Mouse (Mus musculus) forebrain, embryonic 15.5 days (tissue): Measurements from ENCODE around the gene Fbxl2. TPM values are rescaled to one million over a fixed set of nuclear protein-coding genes. Genes with fewer than 3 reads are reported as not detected.

Source experiments
- ATAC-seq: fragments of 200-750 bp; cut with Nextera tagmentation; replicated peaks from 2 replicates; pipeline ENCODE4 v1.8.0; 2017; ENCODE audit warnings: mild to moderate bottlenecking, moderate TSS enrichment, moderate library complexity
- H3K27ac ChIP-seq: fragments of 300-500 bp; sonication (generic); replicated peaks from 2 replicates; pipeline ENCODE4 v1.5.1; 2015; ENCODE audit warnings: mild to moderate bottlenecking, inconsistent platforms
- H3K27me3 ChIP-seq: fragments of 300-500 bp; sonication (generic); 2 replicates; pipeline ENCODE4 v1.6.1; 2015; ENCODE audit warnings: inconsistent platforms
- H3K36me3 ChIP-seq: fragments of 300-500 bp; sonication (generic); 2 replicates; pipeline ENCODE4 v1.6.1; 2015; ENCODE audit warnings: mild to moderate bottlenecking, inconsistent platforms
- H3K4me1 ChIP-seq: fragments of 300-500 bp; sonication (generic); 2 replicates; pipeline ENCODE4 v1.6.1; 2015; ENCODE audit warnings: inconsistent platforms
- H3K4me2 ChIP-seq: fragments of 300-500 bp; sonication (generic); replicated peaks from 2 replicates; pipeline ENCODE4 v1.6.1; 2015; ENCODE audit warnings: mild to moderate bottlenecking, inconsistent platforms
- H3K4me3 ChIP-seq: fragments of 300-500 bp; sonication (generic); 2 replicates; pipeline ENCODE4 v1.5.1; 2015; ENCODE audit warnings: mild to moderate bottlenecking, inconsistent platforms
- H3K9ac ChIP-seq: fragments of 300-500 bp; sonication (generic); replicated peaks from 2 replicates; pipeline ENCODE4 v1.6.1; 2015; ENCODE audit warnings: mild to moderate bottlenecking, inconsistent platforms
- H3K9me3 ChIP-seq: fragments of 300-500 bp; sonication (generic); 2 replicates; pipeline ENCODE4 v1.6.1; 2016; ENCODE audit warnings: inconsistent platforms
- WGBS: fragments of 180-500 bp; shearing (Covaris S2); methylation state at CpG from one replicate; pipeline ENCODE4 v1.1.7; 2015; ENCODE audit warnings: mixed read lengths; 5-methylcytosine and 5-hydroxymethylcytosine counted together
- polyA plus RNA-seq: library from polyadenylated mRNA; unstranded; fragments of >200 nt; fragmentation: Nextera tagmentation; extraction: Ambion mirVana; gene quantifications from 2 replicates; pipeline ENCODE4 v1.2.1, GENCODE M21; 2015

The Fbxl2 gene
- polyA plus RNA-seq, 1 experiment from 2014 or later, result 22.5 TPM

DNA sequence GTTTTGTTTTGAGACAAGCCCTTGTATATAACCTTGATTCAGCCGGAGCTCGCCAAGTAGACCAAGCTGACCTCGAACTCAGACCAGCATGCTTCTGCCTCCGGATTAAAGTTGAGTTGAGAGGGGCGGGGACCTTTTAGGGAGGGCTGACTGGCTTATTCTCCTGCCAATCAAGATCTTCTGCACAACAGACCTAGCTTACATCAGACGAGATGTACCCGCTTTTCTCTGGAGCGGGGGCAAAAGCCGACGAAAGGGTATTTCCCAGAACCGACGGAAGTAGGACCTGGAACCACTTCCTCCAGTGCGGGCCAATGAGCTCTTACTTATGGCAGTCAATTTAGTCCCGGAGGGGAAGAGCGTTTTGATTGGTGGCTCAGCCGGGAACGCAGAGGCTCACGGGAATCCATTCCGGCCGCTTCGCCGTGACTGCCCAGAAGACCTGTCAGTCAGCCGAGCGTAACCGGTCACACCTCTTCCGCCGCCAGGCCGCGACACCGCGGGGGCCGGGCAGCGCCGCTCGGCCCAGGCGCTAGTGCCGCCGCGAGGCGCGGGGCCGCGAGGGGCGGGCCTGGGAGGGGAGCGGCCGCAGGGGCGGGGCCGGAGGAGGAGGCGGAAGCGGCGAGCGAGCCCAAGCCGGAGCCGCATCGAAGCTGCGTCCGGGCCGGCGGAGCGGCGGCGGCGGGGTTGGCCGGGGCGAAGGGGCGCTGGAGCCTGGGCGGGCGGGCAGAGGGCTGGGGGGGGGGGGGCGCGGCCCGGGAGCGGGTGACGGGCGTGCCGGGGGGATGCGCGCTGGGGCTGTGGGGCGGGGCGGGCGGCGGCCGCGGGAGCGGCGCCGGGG is 115.2 kb downstream of the Fbxl2 start, which contains the start of gene Ubp1:
Ubp1 (plus strand) TSS at position 401 of the 841 bp plus-strand sequence.
- Histone ChIP-seq H3K4me1 (peaks cover 42% of the 10 kb centered on the region), H3K27me3 (no peaks in the 10 kb centered on the region), H3K9me3 (no peaks in the 10 kb centered on the region), H3K9ac (peak within 1 kb of the TSS; percentile 84), H3K4me2 (peak within 1 kb of the TSS; percentile 93), H3K36me3 (no peaks in the 10 kb centered on the region), H3K27ac (peak within 1 kb of the TSS; percentile 90), H3K4me3 (peak within 1 kb of the TSS; percentile 99)
- WGBS, result under 1% methylated on average over 48 of the region's 86 CpGs
- ATAC-seq, result peak; percentile 98

DNA sequence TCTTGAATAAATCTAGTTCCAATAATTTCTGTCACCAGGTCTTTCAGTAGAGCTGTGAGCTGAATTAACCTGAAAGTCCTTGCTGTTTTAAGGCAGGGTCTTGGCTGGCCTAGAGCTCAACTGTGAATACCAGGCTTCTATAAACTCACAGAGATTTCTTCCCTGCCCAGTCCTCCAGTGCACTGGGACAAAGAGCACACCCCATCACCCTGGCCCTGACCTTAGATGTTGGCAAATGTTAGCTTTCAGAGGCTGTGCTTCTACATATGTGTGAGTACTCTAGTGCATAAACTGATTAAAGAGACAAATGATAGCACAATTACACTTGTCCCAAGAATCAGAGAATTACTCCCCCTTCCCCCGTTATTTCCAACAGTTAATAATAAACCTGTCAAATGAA is 116.3 kb downstream of the Fbxl2 start:
- Histone ChIP-seq H3K4me2 (no peak overlapping the region), H3K36me3 (peaks cover 3% of the 10 kb centered on the region), H3K27me3 (no peaks in the 10 kb centered on the region), H3K9me3 (no peaks in the 10 kb centered on the region), H3K4me1 (peaks cover 31% of the 10 kb centered on the region), H3K27ac (no peak overlapping the region), H3K9ac (no peak overlapping the region), H3K4me3 (no peak overlapping the region)
- no peak for ATAC-seq
- WGBS, result 82% methylated on average over 1 of the region's 1 CpGs

- no peak overlapping the region for H3K4me3 ChIP-seq
- WGBS, result 87% methylated on average over 4 of the region's 4 CpGs
- no peak for ATAC-seq
Measured at GRCm38 (mm10) chr9:113928591-113928990, 117.4 kb downstream of the Fbxl2 start.

DNA sequence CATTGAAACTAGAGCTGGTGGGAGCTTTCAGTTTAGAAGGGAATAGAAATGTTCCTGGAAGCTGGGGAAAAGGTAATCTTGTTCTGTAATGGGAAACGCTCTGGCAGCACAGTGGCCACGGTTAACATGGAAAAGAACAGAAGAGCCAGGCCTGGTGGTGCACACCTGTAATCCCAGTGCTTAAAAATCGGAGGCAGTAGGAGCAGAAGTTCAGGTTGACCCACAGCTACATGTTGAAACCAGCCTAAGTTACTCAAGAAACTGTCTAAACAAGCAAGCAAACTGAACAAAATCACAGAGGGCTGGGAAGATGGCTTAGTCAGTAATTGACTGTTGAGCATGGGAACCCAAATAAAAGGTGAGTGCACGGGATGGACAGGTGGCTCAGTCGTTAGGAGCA is 121.1 kb downstream of the Fbxl2 start:
- H3K27me3 ChIP-seq, result no peaks in the 10 kb centered on the region
- H3K9ac ChIP-seq, result no peak overlapping the region
- H3K36me3 ChIP-seq, result peaks cover 43% of the 10 kb centered on the region
- ATAC-seq, result no peak
- no peaks in the 10 kb centered on the region for H3K4me1 ChIP-seq
- H3K9me3 ChIP-seq, result no peaks in the 10 kb centered on the region
- H3K4me3 ChIP-seq, result no peak overlapping the region
- H3K27ac ChIP-seq, result no peak overlapping the region
- WGBS, result 88% methylated on average over 5 of the region's 5 CpGs
- H3K4me2 ChIP-seq, result no peak overlapping the region

More at GRCm38 (mm10) chr9:113928591-113928990, 117.4 kb downstream of the Fbxl2 start:
- no peaks in the 10 kb centered on the region for H3K9me3 ChIP-seq
- peaks cover 24% of the 10 kb centered on the region for H3K4me1 ChIP-seq
- H3K27ac ChIP-seq, result no peak overlapping the region
- H3K27me3 ChIP-seq, result no peaks in the 10 kb centered on the region
- H3K4me2 ChIP-seq, result no peak overlapping the region
- peaks cover 13% of the 10 kb centered on the region for H3K36me3 ChIP-seq
- H3K9ac ChIP-seq, result no peak overlapping the region

- Histone ChIP-seq H3K4me1 (no peaks in the 10 kb centered on the region), H3K4me3 (no peak overlapping the region), H3K4me2 (no peak overlapping the region), H3K27me3 (no peaks in the 10 kb centered on the region), H3K27ac (no peak overlapping the region), H3K9ac (no peak overlapping the region), H3K36me3 (peaks cover 58% of the 10 kb centered on the region), H3K9me3 (no peaks in the 10 kb centered on the region)
- WGBS, result 92% methylated on average over 5 of the region's 5 CpGs
- ATAC-seq, result no peak
Measured at GRCm38 (mm10) chr9:113922677-113923076, 123.3 kb downstream of the Fbxl2 start.

GRCm38 (mm10) chr9:113915789-113916188 is 130.2 kb downstream of the Fbxl2 start:
- no peak for ATAC-seq
- WGBS, result 94% methylated on average over 5 of the region's 5 CpGs
- H3K36me3 ChIP-seq, result peaks cover 76% of the 10 kb centered on the region

More at GRCm38 (mm10) chr9:113915789-113916188, 130.2 kb downstream of the Fbxl2 start:
- Histone ChIP-seq H3K27me3 (no peaks in the 10 kb centered on the region), H3K9ac (no peak overlapping the region), H3K4me1 (no peaks in the 10 kb centered on the region), H3K4me2 (no peak overlapping the region), H3K4me3 (no peak overlapping the region), H3K27ac (no peak overlapping the region), H3K9me3 (no peaks in the 10 kb centered on the region)

Other genes with a start within 250 kb of the Fbxl2 start
- 34.8 and 35.6 TPM in 2 replicates for gene Ubp1, start 115.3 kb downstream of the Fbxl2 start, polyA plus RNA-seq
- 0.04 TPM in 1 of 2 replicates, not detected in the other for gene Susd5, start 10.9 kb upstream of the Fbxl2 start, polyA plus RNA-seq